Mouse (Mus musculus): Measurements from ENCODE around the gene Klhl29.

DNA sequence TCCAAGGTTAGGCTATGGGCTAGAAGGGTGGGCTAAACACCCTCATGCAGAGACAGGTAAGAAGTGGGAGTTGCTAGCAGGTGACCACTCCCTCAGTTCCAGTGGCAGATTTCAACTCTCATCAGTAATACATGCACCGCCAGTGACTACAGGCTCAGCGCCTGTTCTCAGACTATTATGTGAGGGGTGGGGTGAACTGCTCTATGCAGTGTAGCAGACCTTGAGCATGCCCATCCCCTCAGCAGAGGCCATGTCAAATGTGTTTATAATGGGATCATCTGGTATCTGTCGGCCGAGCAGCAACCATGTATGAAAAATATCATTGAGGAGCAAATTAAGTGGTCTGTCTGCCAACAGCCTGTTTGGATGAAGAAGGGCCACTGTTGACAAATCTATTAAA lies 72.4 kb downstream of the Klhl29 start:
- TF ChIP-seq CTCF (conservative IDR thresholded peaks at IDR 0.05; ENCODE audit: low read length): no peak
- no peak for TF ChIP-seq NANOG (IDR thresholded peaks at IDR 0.05; ENCODE audit: borderline replicate concordance, low read length)

All from E14TG2a.4 (cell line).